Mouse (Mus musculus) bone marrow, adult 2 months (tissue): ENCODE results near the gene Fktn.

Experiments
- CTCF ChIP-seq: fragments of 200-500 bp; IDR thresholded peaks from 2 replicates; pipeline ENCODE4 v1.5.1; 2011; ENCODE audit warnings: low read length, control low read depth; ENCODE audit not compliant: control insufficient read depth, insufficient read depth
- POLR2A ChIP-seq: fragments of 200-500 bp; IDR thresholded peaks from 2 replicates; pipeline ENCODE4 v1.6.1; 2011; ENCODE audit warnings: low read depth, mild to moderate bottlenecking, control low read depth, low read length, borderline replicate concordance; ENCODE audit not compliant: control insufficient read depth

DNA sequence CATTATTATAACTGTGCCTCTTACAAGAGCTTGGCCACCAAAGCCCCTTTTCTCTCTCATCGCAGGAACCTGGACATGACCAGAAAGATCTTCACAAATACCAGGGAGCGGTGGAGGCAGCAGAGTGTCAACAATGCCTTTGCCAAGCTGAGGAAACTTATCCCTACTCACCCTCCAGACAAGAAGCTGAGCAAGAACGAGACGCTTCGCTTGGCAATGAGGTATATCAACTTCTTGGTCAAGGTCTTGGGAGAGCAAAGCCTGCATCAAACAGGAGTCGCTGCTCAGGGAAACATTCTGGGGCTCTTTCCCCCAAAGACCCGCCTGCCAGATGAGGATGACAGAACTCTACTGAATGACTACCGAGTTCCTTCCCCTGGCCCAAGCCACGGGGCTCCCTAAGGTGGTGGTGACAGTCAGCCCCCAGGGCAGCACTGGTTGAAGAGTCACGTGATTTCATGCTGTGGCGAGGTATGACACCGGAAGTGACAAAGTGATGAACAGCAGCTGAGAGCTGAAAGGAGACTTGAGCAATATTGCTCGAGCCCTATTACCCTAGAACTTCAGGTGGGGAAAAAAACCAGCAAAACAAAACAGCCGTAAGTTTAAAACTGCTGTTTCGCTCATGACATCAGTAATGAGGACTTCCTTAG lies 72.1 kb downstream of the Fktn start:
- TF ChIP-seq POLR2A (no peak), CTCF (no peak)
